In the genomic region with DNA sequence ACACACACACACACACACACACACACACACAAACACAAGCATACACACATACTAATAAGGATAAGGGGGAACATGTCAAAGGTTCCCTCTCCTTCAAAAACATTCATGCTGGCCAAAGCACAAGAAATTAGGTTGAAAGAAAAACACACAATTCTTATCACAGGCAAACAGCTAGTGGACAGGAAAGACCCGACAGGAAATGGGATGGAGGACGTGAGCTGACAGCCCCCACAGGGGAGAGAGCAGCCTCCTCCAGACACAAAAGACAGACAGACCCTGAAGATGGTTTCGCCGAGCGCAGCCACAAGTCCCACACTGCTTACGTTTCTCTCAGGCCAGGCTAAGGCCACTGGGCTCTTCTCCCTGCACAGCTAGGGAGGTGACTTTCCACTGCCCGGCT, we compare ENCODE assay signal across 9 mouse cellular contexts. TPM values are rescaled to one million over a fixed set of nuclear protein-coding genes. Genes with fewer than 3 reads are reported as not detected.
DNase-seq lines count a peak whose midpoint lies in the region; ATAC-seq and TF ChIP-seq lines count a peak whose summit lies in the region.
"Had no signal": no experiment of that assay in that cellular context is flagged by ENCODE, and none has a peak within 500 bp of the region (broad histone marks: within the 10 kb centered on the region; RNA-seq: fewer than 3 reads in every experiment).

No protein-coding gene starts in this region.

- H3K27me3 ChIP-seq in kidney, embryonic 15.5 days = no peaks in the 10 kb centered on the region
- no peaks in the 10 kb centered on the region for H3K27me3 ChIP-seq in intestine, embryonic 15.5 days (replicated peaks)
- H3K27me3 ChIP-seq: midbrain, embryonic 13.5 days had no signal

- H3K4me2 ChIP-seq in kidney, embryonic 15.5 days = no peak overlapping the region
- no peak overlapping the region for H3K4me2 ChIP-seq in intestine, embryonic 15.5 days (replicated peaks)
- H3K4me2 ChIP-seq: midbrain, embryonic 13.5 days had no signal

- peaks cover 96% of the 10 kb centered on the region for H3K36me3 ChIP-seq in kidney, embryonic 15.5 days
- peaks cover 40% of the 10 kb centered on the region for H3K36me3 ChIP-seq in intestine, embryonic 15.5 days

- 39% methylated on average over 7 of the region's 7 CpGs for WGBS in kidney, embryonic 15.5 days
- 46% methylated on average over 7 of the region's 7 CpGs for WGBS in intestine, embryonic 15.5 days

- H3K4me1 ChIP-seq in kidney, embryonic 15.5 days = peaks cover 48% of the 10 kb centered on the region
- peaks cover 11% of the 10 kb centered on the region for H3K4me1 ChIP-seq in cortical plate, adult 2 months (ENCODE audit: control insufficient read depth, insufficient read depth, low read length)
- peaks cover 27% of the 10 kb centered on the region for H3K4me1 ChIP-seq in intestine, embryonic 15.5 days (replicated peaks)

- H3K27ac ChIP-seq in kidney, embryonic 15.5 days = peak overlapping the region; percentile 79
- H3K27ac ChIP-seq in cortical plate, adult 2 months (ENCODE audit: insufficient read depth, low read length) = 0 out of 2 replicates have a peak overlapping the region, but pooled peaks have one; percentile 44
- H3K27ac ChIP-seq in intestine, embryonic 15.5 days = peak overlapping the region; percentile 83

- TF ChIP-seq CTCF in cortical plate, adult 2 months (IDR thresholded peaks at IDR 0.05; ENCODE audit: extremely low read depth, insufficient read depth, low read length) = no peak

- no peak overlapping the region for H3K9ac ChIP-seq in kidney, embryonic 15.5 days
- no peak overlapping the region for H3K9ac ChIP-seq in intestine, embryonic 15.5 days

- TF ChIP-seq POLR2A in cortical plate, adult 2 months (IDR thresholded peaks at IDR 0.05; ENCODE audit: extremely low read depth, insufficient read depth, low read length) = no peak

- H3K9me3 ChIP-seq in kidney, embryonic 15.5 days (replicated peaks) = no peaks in the 10 kb centered on the region
- no peaks in the 10 kb centered on the region for H3K9me3 ChIP-seq in intestine, embryonic 15.5 days
- H3K9me3 ChIP-seq: midbrain, embryonic 13.5 days had no signal

- no peak for ATAC-seq in kidney, embryonic 15.5 days (replicated peaks; ENCODE audit: low FRiP score)
- ATAC-seq in intestine, embryonic 15.5 days = no peak
- ATAC-seq: midbrain, embryonic 13.5 days had no signal

- DNase-seq in kidney, adult 8-10 months = no peak
- DNase-seq in 416B (ENCODE audit: low read depth) = peak; percentile 94
- DNase-seq in right cerebral cortex, postnatal 4 days = no peak
- no peak for DNase-seq in B cell, adult 2 months
- DNase-seq: thymus, adult 18-20 months had no signal

- no peak overlapping the region for H3K4me3 ChIP-seq in kidney, embryonic 15.5 days (replicated peaks)
- H3K4me3 ChIP-seq in cortical plate, adult 2 months (ENCODE audit: insufficient read depth, low read length) = no peak overlapping the region
- no peak overlapping the region for H3K4me3 ChIP-seq in intestine, embryonic 15.5 days (replicated peaks)
- H3K4me3 ChIP-seq: midbrain, embryonic 13.5 days had no signal

RNA-seq across cellular contexts. Expression of a gene that starts 23.4 kb away (rescaled TPM):
- polyA plus RNA-seq in kidney, embryonic 15.5 days (2015; fragmentation: Nextera tagmentation; extraction: Ambion mirVana) = 87.0 and 90.6 TPM in 2 replicates
- polyA plus RNA-seq in cortical plate, adult 2 months (2012; rRNA removed) = 185 and 194 TPM in 2 replicates
- 59.1 and 61.8 TPM in 2 replicates for polyA plus RNA-seq in intestine, embryonic 15.5 days (2015; fragmentation: Nextera tagmentation; extraction: Ambion mirVana)

RNA-seq across cellular contexts. Expression of a gene that starts 28.6 kb away (rescaled TPM):
- polyA plus RNA-seq in kidney, embryonic 15.5 days (2015; fragmentation: Nextera tagmentation; extraction: Ambion mirVana) = 67.7 and 75.5 TPM in 2 replicates
- polyA plus RNA-seq in cortical plate, adult 2 months (2012; rRNA removed) = 69.6 and 75.6 TPM in 2 replicates
- 49.4 and 51.0 TPM in 2 replicates for polyA plus RNA-seq in intestine, embryonic 15.5 days (2015; fragmentation: Nextera tagmentation; extraction: Ambion mirVana)
